Mouse (Mus musculus): Measurements from ENCODE around the gene Naip2. TPM values are rescaled to one million over a fixed set of nuclear protein-coding genes. Genes with fewer than 3 reads are reported as not detected.

Naip2 gene
- polyA plus RNA-seq, 1 experiment = 0.12 TPM

- TF ChIP-seq CTCF (IDR thresholded peaks at IDR 0.05; ENCODE audit: control insufficient read depth, insufficient read depth, insufficient replicate concordance, low read depth, low read length) (no peak), POLR2A (IDR thresholded peaks at IDR 0.05; ENCODE audit: control insufficient read depth, low read depth, low read length) (peak; percentile 85)
- peak within 1 kb of the TSS; percentile 91 for H3K27ac ChIP-seq (ENCODE audit: control insufficient read depth, insufficient read depth, low read depth, low read length)
- no peaks in the 10 kb centered on the region for H3K27me3 ChIP-seq (ENCODE audit: control insufficient read depth, insufficient read depth, low read length)
- H3K4me3 ChIP-seq (ENCODE audit: control insufficient read depth, low read depth, low read length) = peak within 1 kb of the TSS; percentile 90
- H3K4me1 ChIP-seq (ENCODE audit: control insufficient read depth, insufficient read depth, low read length) = peaks cover 9% of the 10 kb centered on the region
- H3K36me3 ChIP-seq (ENCODE audit: control insufficient read depth, insufficient read depth, low read length) = no peaks in the 10 kb centered on the region; the same call in 1 of the 2 replicates
Observed at GRCm38 (mm10) chr13:100103748-100104254, 98.1 kb downstream of the Naip2 start, which contains the start of gene Bdp1. Gene Bdp1 (minus strand): TSS chr13:100104070.

GRCm38 (mm10) chr13:100103052-100103658, 98.7 kb downstream of the Naip2 start:
- H3K27ac ChIP-seq (ENCODE audit: control insufficient read depth, insufficient read depth, low read depth, low read length) = peak overlapping the region; percentile 45
- peak overlapping the region; percentile 90 for H3K4me3 ChIP-seq (ENCODE audit: control insufficient read depth, low read depth, low read length)
- no peak for TF ChIP-seq CTCF (IDR thresholded peaks at IDR 0.05; ENCODE audit: control insufficient read depth, insufficient read depth, insufficient replicate concordance, low read depth, low read length)
- TF ChIP-seq POLR2A (IDR thresholded peaks at IDR 0.05; ENCODE audit: control insufficient read depth, low read depth, low read length) = no peak
- H3K27me3 ChIP-seq (ENCODE audit: control insufficient read depth, insufficient read depth, low read length) = no peaks in the 10 kb centered on the region
- no peaks in the 10 kb centered on the region; the same call in 1 of the 2 replicates for H3K36me3 ChIP-seq (ENCODE audit: control insufficient read depth, insufficient read depth, low read length)
- H3K4me1 ChIP-seq (ENCODE audit: control insufficient read depth, insufficient read depth, low read length) = peaks cover 10% of the 10 kb centered on the region

GRCm38 (mm10) chr13:100098808-100099207, 103.1 kb downstream of the Naip2 start:
- Histone ChIP-seq H3K36me3 (ENCODE audit: control insufficient read depth, insufficient read depth, low read length) (peaks cover 3% of the 10 kb centered on the region), H3K4me1 (ENCODE audit: control insufficient read depth, insufficient read depth, low read length) (peaks cover 6% of the 10 kb centered on the region), H3K27me3 (ENCODE audit: control insufficient read depth, insufficient read depth, low read length) (no peaks in the 10 kb centered on the region), H3K4me3 (ENCODE audit: control insufficient read depth, low read depth, low read length) (no peak overlapping the region), H3K27ac (ENCODE audit: control insufficient read depth, insufficient read depth, low read depth, low read length) (no peak overlapping the region)
- TF ChIP-seq CTCF (IDR thresholded peaks at IDR 0.05; ENCODE audit: control insufficient read depth, insufficient read depth, insufficient replicate concordance, low read depth, low read length) = no peak
- TF ChIP-seq POLR2A (IDR thresholded peaks at IDR 0.05; ENCODE audit: control insufficient read depth, low read depth, low read length) = no peak

Other genes with a start within 250 kb of the Naip2 start
- gene Mccc2, start 186.5 kb downstream of the Naip2 start, polyA plus RNA-seq (2012; rRNA removed) = 12.3 and 13.4 TPM in 2 replicates
- 1.4 and 2.0 TPM in 2 replicates for gene Bdp1, start 98.0 kb downstream of the Naip2 start, polyA plus RNA-seq (2012; rRNA removed)
- gene Serf1, start 94.1 kb downstream of the Naip2 start, polyA plus RNA-seq (2012; rRNA removed) = 618 and 898 TPM in 2 replicates
- gene Smn1, start 77.2 kb downstream of the Naip2 start, polyA plus RNA-seq (2012; rRNA removed) = 17.5 and 19.0 TPM in 2 replicates
- 0.26 and 0.28 TPM in 2 replicates for gene Naip5, start 44.2 kb upstream of the Naip2 start, polyA plus RNA-seq (2012; rRNA removed)
- 0.30 and 0.32 TPM in 2 replicates for gene Naip6, start 115.6 kb upstream of the Naip2 start, polyA plus RNA-seq (2012; rRNA removed)